Mouse (Mus musculus): ENCODE measurements around the gene Pelp1. TPM values are rescaled to one million over a fixed set of nuclear protein-coding genes. Genes with fewer than 3 reads are reported as not detected.

Gene Pelp1
- polyA plus RNA-seq, 1 experiment from 2014 or later, result 44.7 TPM

GRCm38 (mm10) chr11:70418199-70418598 lies 8.4 kb upstream of the Pelp1 start:
- no peak for ATAC-seq (ENCODE audit: insufficient number of reproducible peaks, insufficient read depth, low FRiP score, low TSS enrichment, low read depth)
- H3K4me3 ChIP-seq (replicated peaks), result no peak overlapping the region
- no peak overlapping the region for H3K9ac ChIP-seq (replicated peaks)
- whole genome bisulfite sequencing, result 59% methylated on average over 4 of the region's 4 CpGs
- H3K27me3 ChIP-seq, result no peaks in the 10 kb centered on the region
- H3K9me3 ChIP-seq, result no peaks in the 10 kb centered on the region
- no peaks in the 10 kb centered on the region for H3K36me3 ChIP-seq
- H3K4me2 ChIP-seq, result no peak overlapping the region
- no peak overlapping the region for H3K27ac ChIP-seq
- no peaks in the 10 kb centered on the region for H3K4me1 ChIP-seq (replicated peaks)

GRCm38 (mm10) chr11:70413961-70414360 lies 4.1 kb upstream of the Pelp1 start:
- Histone ChIP-seq H3K4me2 (no peak overlapping the region), H3K36me3 (no peaks in the 10 kb centered on the region), H3K27me3 (no peaks in the 10 kb centered on the region), H3K27ac (no peak overlapping the region), H3K9ac (replicated peaks) (no peak overlapping the region), H3K4me3 (replicated peaks) (no peak overlapping the region), H3K9me3 (no peaks in the 10 kb centered on the region), H3K4me1 (replicated peaks) (peaks cover 7% of the 10 kb centered on the region)
- WGBS, result 21% methylated on average over 3 of the region's 3 CpGs
- ATAC-seq (ENCODE audit: insufficient number of reproducible peaks, insufficient read depth, low FRiP score, low TSS enrichment, low read depth), result no peak

- WGBS, result 77% methylated on average over 5 of the region's 5 CpGs
These were observed 2.8 kb upstream of the Pelp1 start for GRCm38 (mm10) chr11:70412591-70412990.

GRCm38 (mm10) chr11:70410297-70410643 lies 439 bp upstream of the Pelp1 start:
- Histone ChIP-seq H3K9me3 (no peaks in the 10 kb centered on the region), H3K4me1 (replicated peaks) (peaks cover 18% of the 10 kb centered on the region), H3K27ac (peak overlapping the region; percentile 84; the same call in 1 of the 2 replicates), H3K4me3 (replicated peaks) (peak overlapping the region; percentile 97), H3K9ac (replicated peaks) (no peak overlapping the region; the same call in 1 of the 2 replicates), H3K4me2 (peak overlapping the region; percentile 90), H3K27me3 (no peaks in the 10 kb centered on the region), H3K36me3 (peaks cover 11% of the 10 kb centered on the region)
- ATAC-seq (ENCODE audit: insufficient number of reproducible peaks, insufficient read depth, low FRiP score, low TSS enrichment, low read depth), result no peak; the same call in 1 of the 2 replicates
- WGBS, result 64% methylated on average over 6 of the region's 6 CpGs

More at GRCm38 (mm10) chr11:70412591-70412990, 2.8 kb upstream of the Pelp1 start:
- no peak overlapping the region for H3K27ac ChIP-seq
- no peak overlapping the region for H3K9ac ChIP-seq (replicated peaks)
- no peaks in the 10 kb centered on the region for H3K9me3 ChIP-seq
- ATAC-seq (ENCODE audit: insufficient number of reproducible peaks, insufficient read depth, low FRiP score, low TSS enrichment, low read depth), result no peak
- H3K36me3 ChIP-seq, result no peaks in the 10 kb centered on the region; the same call in 1 of the 2 replicates
- H3K4me3 ChIP-seq (replicated peaks), result no peak overlapping the region
- H3K27me3 ChIP-seq, result no peaks in the 10 kb centered on the region
- no peak overlapping the region for H3K4me2 ChIP-seq
- peaks cover 18% of the 10 kb centered on the region for H3K4me1 ChIP-seq (replicated peaks)

- Histone ChIP-seq H3K4me2 (no peak overlapping the region), H3K9ac (replicated peaks) (no peak overlapping the region), H3K27me3 (no peaks in the 10 kb centered on the region), H3K36me3 (peaks cover 75% of the 10 kb centered on the region), H3K4me3 (replicated peaks) (no peak overlapping the region), H3K4me1 (replicated peaks) (peaks cover 8% of the 10 kb centered on the region), H3K9me3 (no peaks in the 10 kb centered on the region), H3K27ac (no peak overlapping the region)
- no peak for ATAC-seq (ENCODE audit: insufficient number of reproducible peaks, insufficient read depth, low FRiP score, low TSS enrichment, low read depth)
- 88% methylated on average over 2 of the region's 2 CpGs for WGBS
These were observed 6.2 kb downstream of the Pelp1 start for GRCm38 (mm10) chr11:70403598-70403997.

- Histone ChIP-seq H3K27ac (no peak overlapping the region), H3K4me2 (no peak overlapping the region), H3K27me3 (no peaks in the 10 kb centered on the region), H3K9ac (replicated peaks) (no peak overlapping the region), H3K9me3 (no peaks in the 10 kb centered on the region), H3K4me3 (replicated peaks) (no peak overlapping the region), H3K4me1 (replicated peaks) (no peaks in the 10 kb centered on the region), H3K36me3 (peaks cover 59% of the 10 kb centered on the region)
- WGBS, result 92% methylated on average over 5 of the region's 5 CpGs
- no peak for ATAC-seq (ENCODE audit: insufficient number of reproducible peaks, insufficient read depth, low FRiP score, low TSS enrichment, low read depth)
These were observed 20.4 kb downstream of the Pelp1 start for GRCm38 (mm10) chr11:70389421-70389820.

GRCm38 (mm10) chr11:70387436-70387835 lies 22.4 kb downstream of the Pelp1 start:
- Histone ChIP-seq H3K4me2 (no peak overlapping the region), H3K9me3 (no peaks in the 10 kb centered on the region), H3K4me1 (replicated peaks) (no peaks in the 10 kb centered on the region), H3K4me3 (replicated peaks) (no peak overlapping the region), H3K9ac (replicated peaks) (no peak overlapping the region), H3K36me3 (peaks cover 39% of the 10 kb centered on the region), H3K27ac (no peak overlapping the region), H3K27me3 (no peaks in the 10 kb centered on the region)
- no peak for ATAC-seq (ENCODE audit: insufficient number of reproducible peaks, insufficient read depth, low FRiP score, low TSS enrichment, low read depth)
- 90% methylated on average over 5 of the region's 5 CpGs for WGBS

- Histone ChIP-seq H3K9me3 (no peaks in the 10 kb centered on the region), H3K27me3 (no peaks in the 10 kb centered on the region), H3K36me3 (peaks cover 21% of the 10 kb centered on the region), H3K27ac (no peak overlapping the region), H3K4me2 (no peak overlapping the region), H3K4me3 (replicated peaks) (no peak overlapping the region), H3K9ac (replicated peaks) (no peak overlapping the region), H3K4me1 (replicated peaks) (no peaks in the 10 kb centered on the region)
- no peak for ATAC-seq (ENCODE audit: insufficient number of reproducible peaks, insufficient read depth, low FRiP score, low TSS enrichment, low read depth)
- 78% methylated on average over 3 of the region's 3 CpGs for WGBS
These were observed 25.7 kb downstream of the Pelp1 start for GRCm38 (mm10) chr11:70384136-70384535.

- no peak overlapping the region for H3K9ac ChIP-seq (replicated peaks)
- no peak overlapping the region for H3K27ac ChIP-seq
- no peaks in the 10 kb centered on the region for H3K4me1 ChIP-seq (replicated peaks)
- no peak overlapping the region for H3K4me3 ChIP-seq (replicated peaks)
- no peaks in the 10 kb centered on the region for H3K9me3 ChIP-seq
- H3K36me3 ChIP-seq, result peaks cover 7% of the 10 kb centered on the region; the same call in 1 of the 2 replicates
- no peak for ATAC-seq (ENCODE audit: insufficient number of reproducible peaks, insufficient read depth, low FRiP score, low TSS enrichment, low read depth)
- peaks cover under 1% of the 10 kb centered on the region; the same call in 1 of the 2 replicates for H3K27me3 ChIP-seq
- 87% methylated on average over 2 of the region's 2 CpGs for WGBS
- H3K4me2 ChIP-seq, result no peak overlapping the region
These were observed 28.5 kb downstream of the Pelp1 start for GRCm38 (mm10) chr11:70381330-70381729.

- H3K27ac ChIP-seq, result no peak overlapping the region
- H3K27me3 ChIP-seq, result peaks cover 4% of the 10 kb centered on the region; the same call in 1 of the 2 replicates
- H3K4me3 ChIP-seq (replicated peaks), result no peak overlapping the region
- no peaks in the 10 kb centered on the region for H3K9me3 ChIP-seq
- no peaks in the 10 kb centered on the region for H3K4me1 ChIP-seq (replicated peaks)
- 84% methylated on average over 1 of the region's 1 CpGs for WGBS
- H3K9ac ChIP-seq (replicated peaks), result no peak overlapping the region
- no peak for ATAC-seq (ENCODE audit: insufficient number of reproducible peaks, insufficient read depth, low FRiP score, low TSS enrichment, low read depth)
- no peak overlapping the region for H3K4me2 ChIP-seq
- peaks cover 5% of the 10 kb centered on the region; the same call in 1 of the 2 replicates for H3K36me3 ChIP-seq
These were observed 29.3 kb downstream of the Pelp1 start for GRCm38 (mm10) chr11:70380478-70381005.

GRCm38 (mm10) chr11:70376054-70376453 lies 33.8 kb downstream of the Pelp1 start:
- no peaks in the 10 kb centered on the region for H3K4me1 ChIP-seq (replicated peaks)
- ATAC-seq (ENCODE audit: insufficient number of reproducible peaks, insufficient read depth, low FRiP score, low TSS enrichment, low read depth), result no peak
- H3K4me2 ChIP-seq, result no peak overlapping the region
- 74% methylated on average over 6 of the region's 6 CpGs for WGBS
- no peak overlapping the region for H3K27ac ChIP-seq
- peaks cover 14% of the 10 kb centered on the region for H3K27me3 ChIP-seq
- H3K36me3 ChIP-seq, result no peaks in the 10 kb centered on the region
- no peak overlapping the region for H3K4me3 ChIP-seq (replicated peaks)
- no peak overlapping the region for H3K9ac ChIP-seq (replicated peaks)
- H3K9me3 ChIP-seq, result no peaks in the 10 kb centered on the region

GRCm38 (mm10) chr11:70374302-70374701 lies 35.5 kb downstream of the Pelp1 start:
- Histone ChIP-seq H3K9ac (replicated peaks) (no peak overlapping the region), H3K27me3 (peaks cover 14% of the 10 kb centered on the region), H3K9me3 (no peaks in the 10 kb centered on the region), H3K4me3 (replicated peaks) (no peak overlapping the region), H3K4me2 (no peak overlapping the region), H3K4me1 (replicated peaks) (no peaks in the 10 kb centered on the region), H3K36me3 (no peaks in the 10 kb centered on the region), H3K27ac (no peak overlapping the region)
- no peak for ATAC-seq (ENCODE audit: insufficient number of reproducible peaks, insufficient read depth, low FRiP score, low TSS enrichment, low read depth)
- 69% methylated on average over 3 of the region's 3 CpGs for WGBS
